Mouse (Mus musculus) myocyte (in vitro differentiated cells): ENCODE data around the gene Glipr2. TPM values are rescaled to one million over a fixed set of nuclear protein-coding genes. Genes with fewer than 3 reads are reported as not detected.

Experiments used
- H3K27me3 ChIP-seq: one replicate; pipeline ENCODE4 v1.6.1; 2011; ENCODE audit not compliant: control insufficient read depth, insufficient read depth, insufficient read length
- H3K36me3 ChIP-seq: one replicate; pipeline ENCODE4 v1.6.1; 2011; ENCODE audit not compliant: control insufficient read depth, insufficient read depth
- H3K4me2 ChIP-seq: one replicate; pipeline ENCODE4 v1.6.1; 2011; ENCODE audit warnings: low read depth, control low read depth
- H3K4me3 ChIP-seq: one replicate; pipeline ENCODE4 v1.5.1; 2011; ENCODE audit warnings: mild to moderate bottlenecking, control low read depth, moderate library complexity
- H3K79me2 ChIP-seq: one replicate; pipeline ENCODE4 v1.6.1; 2011; ENCODE audit not compliant: control insufficient read depth, insufficient read depth
- H3ac ChIP-seq: one replicate; pipeline ENCODE4 v1.6.1; 2011; ENCODE audit not compliant: control insufficient read depth, insufficient read length
- CEBPB ChIP-seq: IDR thresholded peaks from 2 replicates; pipeline ENCODE4 v1.6.1; 2011; ENCODE audit warnings: mild to moderate bottlenecking, moderate library complexity; ENCODE audit not compliant: poor library complexity, insufficient read depth, severe bottlenecking
- E2F4 ChIP-seq: IDR thresholded peaks from one replicate; pipeline ENCODE4 v1.6.1; 2011; ENCODE audit warnings: mild to moderate bottlenecking, control low read depth, moderate library complexity; ENCODE audit not compliant: insufficient read depth
- MAX ChIP-seq: IDR thresholded peaks from one replicate; pipeline ENCODE4 v1.6.1; 2011; ENCODE audit warnings: low read depth, mild to moderate bottlenecking, control low read depth
- MYOD1 ChIP-seq, 3 experiments: IDR thresholded peaks; one replicate each; pipeline ENCODE4 v1.6.1; 2011; ENCODE audit warnings: control low read depth in 2 of 3, low read depth in 2 of 3, mild to moderate bottlenecking in 2 of 3, moderate library complexity in 1 of 3; ENCODE audit not compliant: insufficient read length in 2 of 3, control insufficient read depth in 1 of 3
- MYOG ChIP-seq, 3 experiments: IDR thresholded peaks; one replicate each; pipeline ENCODE4 v1.6.1; 2011; ENCODE audit warnings: control low read depth in 2 of 3, low read depth in 2 of 3, mild to moderate bottlenecking in 2 of 3; ENCODE audit not compliant: insufficient read length in 2 of 3, control insufficient read depth in 1 of 3, insufficient read depth in 1 of 3
- POLR2A ChIP-seq: IDR thresholded peaks from one replicate; pipeline ENCODE4 v1.6.1; 2011; ENCODE audit warnings: low read depth, mild to moderate bottlenecking, control low read depth, moderate library complexity; ENCODE audit not compliant: insufficient read length
- POLR2AphosphoS2 ChIP-seq: IDR thresholded peaks from one replicate; pipeline ENCODE4 v1.6.1; 2011; ENCODE audit warnings: low read depth, control low read depth; ENCODE audit not compliant: insufficient read length
- REST ChIP-seq: IDR thresholded peaks from one replicate; pipeline ENCODE4 v1.6.1; 2011; ENCODE audit warnings: mild to moderate bottlenecking, control low read depth, moderate library complexity; ENCODE audit not compliant: insufficient read depth, insufficient read length
- SRF ChIP-seq: IDR thresholded peaks from one replicate; pipeline ENCODE4 v1.6.1; 2011; ENCODE audit warnings: low read depth; ENCODE audit not compliant: control insufficient read depth, insufficient read length
- TCF12 ChIP-seq: IDR thresholded peaks from one replicate; pipeline ENCODE4 v1.6.1; 2011; ENCODE audit warnings: mild to moderate bottlenecking, control low read depth; ENCODE audit not compliant: poor library complexity, insufficient read depth, severe bottlenecking
- TCF3 ChIP-seq: IDR thresholded peaks from one replicate; pipeline ENCODE4 v1.6.1; 2011; ENCODE audit warnings: low read depth, control low read depth; ENCODE audit not compliant: insufficient read length
- USF1 ChIP-seq: IDR thresholded peaks from one replicate; pipeline ENCODE4 v1.6.1; 2011; ENCODE audit warnings: low read depth, mild to moderate bottlenecking, control low read depth, moderate library complexity
- polyA plus RNA-seq: library from polyadenylated mRNA; unstranded; fragments of >200 nt; fragmentation: generic; extraction: Trizol; gene quantifications from one replicate; pipeline ENCODE4 v1.2.1, GENCODE M21; 2012; ENCODE audit warnings: missing spikeins

Glipr2 gene
- polyA plus RNA-seq, 1 experiment = 113 TPM

DNA sequence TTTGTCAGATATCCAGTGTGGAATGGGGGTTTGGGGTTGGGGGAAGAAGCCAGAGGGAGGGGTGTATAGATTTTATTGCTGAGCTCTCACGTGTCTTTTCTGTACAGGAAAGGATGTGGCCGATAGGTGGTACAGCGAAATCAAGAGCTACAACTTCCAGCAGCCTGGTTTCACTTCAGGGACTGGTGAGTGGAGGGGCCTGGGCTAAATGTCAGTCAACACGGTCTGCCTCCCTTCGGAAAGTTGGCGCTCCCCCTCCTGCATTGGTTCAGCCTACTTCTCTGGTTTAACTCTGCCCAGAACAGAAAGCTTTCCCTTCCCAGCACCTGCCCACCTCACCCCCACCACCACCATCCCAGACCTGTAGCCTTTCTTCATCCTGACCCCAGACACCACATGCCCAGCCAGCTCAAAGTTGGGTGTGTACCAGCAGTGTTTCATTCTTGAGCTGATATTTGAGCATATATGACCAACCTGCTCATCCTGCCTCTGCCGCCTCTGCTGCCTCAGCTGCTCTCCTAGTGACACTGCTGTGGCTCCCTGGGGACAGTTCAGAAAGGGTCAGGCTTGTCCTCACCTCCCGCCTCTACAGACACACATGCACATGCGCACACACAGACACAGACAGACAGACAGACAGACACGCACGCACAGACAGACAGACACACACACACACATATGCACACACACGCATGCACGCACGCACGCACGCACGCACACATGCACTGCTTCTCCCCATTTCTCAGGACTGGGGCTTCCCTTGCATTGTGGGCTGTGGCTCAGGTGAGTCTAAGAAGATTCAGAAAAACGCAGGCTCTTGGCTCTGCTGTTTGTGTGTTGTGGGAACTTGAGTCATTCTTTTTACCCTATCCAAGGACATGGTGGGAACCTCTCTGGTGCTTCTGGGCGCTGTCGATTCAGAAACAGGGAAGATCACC, 13.5 kb downstream of the Glipr2 start:
- peaks cover 36% of the 10 kb centered on the region for H3K36me3 ChIP-seq
- no peak overlapping the region for H3K4me3 ChIP-seq
- no peak overlapping the region for H3ac ChIP-seq
- H3K27me3 ChIP-seq = no peaks in the 10 kb centered on the region
- TF ChIP-seq REST = no peak
- peak in 2 of 3 experiments; percentile 2 to 17 for TF ChIP-seq MYOG (IDR thresholded peaks at IDR 0.05; ENCODE audit: control insufficient read depth in 1 of 3, insufficient read depth in 1 of 3, insufficient read length in 2 of 3, low read depth in 2 of 3)
- no peak for TF ChIP-seq USF1
- TF ChIP-seq MYOD1 (IDR thresholded peaks at IDR 0.05; ENCODE audit: control insufficient read depth in 1 of 3, insufficient read length in 2 of 3, low read depth in 2 of 3) = no peak
- TF ChIP-seq MAX = no peak
- peak; percentile 41 for TF ChIP-seq POLR2A
- no peak for TF ChIP-seq SRF
- TF ChIP-seq CEBPB = no peak
- TF ChIP-seq E2F4 = no peak
- no peak for TF ChIP-seq TCF12
- peaks cover 62% of the 10 kb centered on the region for H3K79me2 ChIP-seq
- peak overlapping the region; percentile 1 for H3K4me2 ChIP-seq

DNA sequence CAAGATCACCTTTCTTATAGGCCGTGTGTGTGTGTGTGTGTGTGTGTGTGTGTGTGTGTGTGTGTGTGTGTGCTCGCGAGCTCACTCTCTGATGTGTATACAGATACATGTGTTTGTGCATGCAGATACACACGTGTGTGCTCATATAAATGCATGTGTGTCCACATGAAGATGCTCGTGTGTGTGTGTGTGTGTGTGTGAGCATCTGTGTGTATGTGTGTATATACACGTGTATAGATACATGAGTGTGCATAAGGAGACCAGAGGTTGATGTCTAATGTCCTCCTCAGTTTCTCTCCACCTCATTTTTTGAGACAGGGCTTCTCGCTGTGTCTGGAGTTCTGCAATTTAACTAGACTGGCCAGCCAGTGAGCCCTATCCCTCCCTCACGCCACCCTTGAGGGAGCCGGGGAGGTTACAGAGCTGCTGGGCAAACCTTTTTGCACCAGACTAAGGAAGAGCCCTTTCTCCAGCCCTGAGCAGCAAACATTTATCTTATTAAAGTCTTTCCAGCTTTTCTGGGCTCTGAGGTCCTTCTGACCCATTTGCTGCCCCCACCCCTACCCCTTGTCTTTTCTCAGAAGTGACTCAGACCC, 14.4 kb downstream of the Glipr2 start:
- no peak overlapping the region for H3K4me3 ChIP-seq

GRCm38 (mm10) chr4:43972137-43972591, 15.0 kb downstream of the Glipr2 start:
- Histone ChIP-seq H3K36me3 (peaks cover 31% of the 10 kb centered on the region), H3K79me2 (peaks cover 47% of the 10 kb centered on the region), H3K4me2 (peak overlapping the region; percentile 62), H3ac (no peak overlapping the region), H3K4me3 (no peak overlapping the region), H3K27me3 (no peaks in the 10 kb centered on the region)
- TF ChIP-seq POLR2AphosphoS2 = no peak
- no peak for TF ChIP-seq TCF12
- peak; percentile 59 for TF ChIP-seq POLR2A

More for the DNA sequence above, 14.4 kb downstream of the Glipr2 start:
- Histone ChIP-seq H3ac (no peak overlapping the region), H3K27me3 (no peaks in the 10 kb centered on the region), H3K79me2 (peaks cover 52% of the 10 kb centered on the region), H3K4me2 (peak overlapping the region; percentile 57), H3K36me3 (peaks cover 30% of the 10 kb centered on the region)
- TF ChIP-seq USF1 (no peak), TCF12 (no peak), POLR2AphosphoS2 (no peak), CEBPB (no peak), REST (no peak), E2F4 (no peak), SRF (no peak), MAX (no peak), MYOG (IDR thresholded peaks at IDR 0.05; ENCODE audit: control insufficient read depth in 1 of 3, insufficient read depth in 1 of 3, insufficient read length in 2 of 3, low read depth in 2 of 3) (no peak), TCF3 (no peak), POLR2A (no peak), MYOD1 (IDR thresholded peaks at IDR 0.05; ENCODE audit: control insufficient read depth in 1 of 3, insufficient read length in 2 of 3, low read depth in 2 of 3) (no peak)

DNA sequence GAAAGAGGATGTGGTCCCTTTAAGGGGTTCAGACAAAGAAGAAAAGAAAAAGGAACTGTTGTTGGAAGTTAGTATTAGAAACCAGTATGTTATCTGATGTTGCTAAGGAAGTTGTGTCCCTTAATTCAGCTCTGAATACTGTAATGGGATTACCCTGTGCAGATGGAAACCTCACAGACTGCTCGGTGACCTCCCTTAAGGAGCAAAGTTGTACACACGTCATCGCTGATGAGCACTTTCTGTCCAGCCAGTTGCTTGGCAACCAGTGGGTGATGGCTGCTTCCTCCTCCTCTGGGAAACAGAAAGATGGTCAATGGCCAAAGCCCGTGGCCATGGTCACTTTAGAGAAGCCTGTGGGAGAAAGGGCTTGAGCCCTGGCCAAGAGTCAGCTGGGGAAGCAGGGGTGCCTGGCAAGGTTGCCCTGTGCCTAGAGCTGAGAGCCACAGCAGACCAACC, 16.4 kb downstream of the Glipr2 start:
- no peaks in the 10 kb centered on the region for H3K27me3 ChIP-seq
- no peak for TF ChIP-seq REST
- TF ChIP-seq MYOD1 (IDR thresholded peaks at IDR 0.05; ENCODE audit: control insufficient read depth in 1 of 3, insufficient read length in 2 of 3, low read depth in 2 of 3) = no peak
- TF ChIP-seq POLR2AphosphoS2 = no peak
- TF ChIP-seq TCF12 = no peak
- no peak for TF ChIP-seq TCF3
- TF ChIP-seq USF1 = no peak
- no peak overlapping the region for H3K4me3 ChIP-seq
- peaks cover 34% of the 10 kb centered on the region for H3K79me2 ChIP-seq
- peaks cover 36% of the 10 kb centered on the region for H3K36me3 ChIP-seq
- no peak overlapping the region for H3ac ChIP-seq
- peak overlapping the region; percentile 62 for H3K4me2 ChIP-seq
